Mouse (Mus musculus) granulocyte monocyte progenitor cell, adult 5-6 weeks (primary cell): ENCODE measurements around the gene Olfr154. TPM values are rescaled to one million over a fixed set of nuclear protein-coding genes. Genes with fewer than 3 reads are reported as not detected.
"Not testable (repeated sequence)": the region's sequence is repeated elsewhere in the genome, so short reads cannot be mapped to it uniquely, and the experiment has no call there.

Source experiments
- ATAC-seq: replicated peaks from 2 replicates; pipeline ENCODE4 v1.8.0; 2016; ENCODE audit warnings: mild to moderate bottlenecking, moderate TSS enrichment, inconsistent platforms; ENCODE audit not compliant: poor library complexity, severe bottlenecking
- total RNA-seq, 2 experiments: library from RNA; stranded (forward) in 1 of 2; stranded (reverse) in 1 of 2; fragments of 200-712, 200-1000 nt in 1 of 2; fragments of >200 nt in 1 of 2; fragmentation: Nextera tagmentation in 1 of 2; gene quantifications; 2 replicates each; pipeline ENCODE4 v1.2.3; 2014 to 2017

Gene Olfr154
- not detected in 2 replicates for total RNA-seq (2014; fragmentation: Nextera tagmentation)
- total RNA-seq (2017), result not detected in 2 replicates

DNA sequence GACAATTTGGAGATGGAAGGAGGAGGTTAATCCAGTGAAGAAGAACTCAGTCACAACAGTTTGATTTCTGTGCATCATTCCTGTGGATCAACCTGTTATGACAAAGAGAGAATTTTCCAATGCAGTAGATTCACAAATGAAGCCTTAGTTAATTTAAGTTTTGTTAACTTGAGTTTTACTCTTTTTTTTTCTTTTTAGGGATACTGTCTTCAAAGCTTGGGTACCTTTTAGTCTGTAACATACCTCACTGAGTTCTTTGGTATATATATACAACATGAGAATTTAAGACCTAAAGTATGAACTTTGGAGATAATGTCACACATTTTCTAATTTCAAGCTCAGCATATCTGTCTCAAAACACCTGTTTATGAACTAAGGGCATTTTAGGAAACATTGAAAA lies at the start of gene Olfr154:
Gene Olfr154, minus strand, starts transcription at position 101 of the 400 bp plus-strand sequence.
- not testable (repeated sequence) for ATAC-seq

DNA sequence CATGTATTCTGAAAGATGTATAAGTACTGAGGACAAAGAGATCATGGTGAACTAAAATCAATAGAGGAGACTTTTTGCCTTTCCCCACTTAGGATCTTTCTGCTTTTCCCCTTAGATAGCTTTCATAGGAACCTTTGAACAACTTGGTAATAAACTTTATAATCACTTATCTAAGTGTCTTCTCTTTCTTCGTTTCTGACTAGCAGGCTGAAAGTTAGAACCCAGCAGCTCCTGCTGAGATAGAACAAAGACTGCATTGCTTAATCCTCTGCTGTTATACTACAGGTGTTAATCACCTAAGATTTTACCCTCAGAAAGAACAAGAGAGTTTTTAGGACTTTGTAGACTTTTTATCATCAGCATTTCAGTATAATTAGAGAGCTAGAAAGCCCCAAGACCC lies 46.9 kb upstream of the Olfr154 start:
- no peak for ATAC-seq

GRCm38 (mm10) chr2:85710680-85711079 lies 46.4 kb upstream of the Olfr154 start:
- not testable (repeated sequence) for ATAC-seq

DNA sequence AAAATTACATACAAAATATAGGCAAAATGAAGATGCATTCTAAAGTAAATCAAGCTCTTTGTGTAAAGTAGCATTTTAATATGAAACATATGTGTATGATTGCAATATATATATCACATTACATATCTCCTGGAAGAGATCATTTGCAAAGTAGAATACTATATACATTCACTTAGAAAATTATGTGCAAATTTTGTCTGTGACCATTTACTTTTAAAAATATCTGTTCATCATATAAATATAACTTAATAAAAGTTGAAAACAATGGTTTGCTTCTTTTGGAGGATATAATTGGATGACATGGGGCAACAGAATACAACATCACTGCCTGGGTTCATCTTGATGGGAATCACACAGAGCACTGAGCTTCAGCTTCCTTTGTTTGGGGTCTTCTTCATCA lies 24.9 kb upstream of the Olfr154 start, which contains the start of gene Olfr1008:
Gene Olfr1008, plus strand, starts transcription at position 301 of the 400 bp plus-strand sequence.
- ATAC-seq, result no peak

DNA sequence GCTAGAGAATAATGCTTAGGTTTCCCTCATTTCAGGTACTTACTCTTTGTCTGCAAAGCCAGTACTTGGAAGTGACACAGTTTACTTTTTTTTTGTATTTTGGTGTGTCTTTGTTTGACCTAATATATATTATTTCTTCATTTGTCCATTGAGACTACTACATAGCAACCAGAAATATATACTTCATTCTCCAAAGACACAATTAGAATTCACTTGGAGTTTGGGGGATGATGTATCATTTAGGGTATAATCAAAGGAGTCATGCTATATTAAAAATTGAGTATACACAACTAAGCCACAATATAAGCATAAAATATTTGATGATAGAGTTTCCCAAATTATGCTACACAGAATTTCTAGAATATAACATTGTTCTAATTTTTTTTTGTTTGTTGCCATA lies 14.4 kb upstream of the Olfr154 start, which contains the start of gene Olfr1006:
Gene Olfr1006, minus strand, starts transcription at position 101 of the 400 bp plus-strand sequence.
- no peak for ATAC-seq

GRCm38 (mm10) chr2:85650604-85651003 lies 13.7 kb downstream of the Olfr154 start, which contains the start of gene Olfr1002:
Gene Olfr1002, minus strand, starts transcription at chr2:85650704.
- no peak for ATAC-seq

Other genes with a start within 250 kb of the Olfr154 start
- not detected in 2 replicates for gene Olfr993, start 249.6 kb downstream of the Olfr154 start, total RNA-seq (2014; fragmentation: Nextera tagmentation)
- not detected in 2 replicates for gene Olfr993, start 249.6 kb downstream of the Olfr154 start, total RNA-seq (2017)
- not detected in 2 replicates for gene Olfr994, start 228.0 kb downstream of the Olfr154 start, total RNA-seq (2014; fragmentation: Nextera tagmentation)
- not detected in 2 replicates for gene Olfr994, start 228.0 kb downstream of the Olfr154 start, total RNA-seq (2017)
- gene Olfr995, start 220.8 kb downstream of the Olfr154 start, total RNA-seq (2014; fragmentation: Nextera tagmentation), result not detected in 2 replicates
- gene Olfr995, start 220.8 kb downstream of the Olfr154 start, total RNA-seq (2017), result not detected in 2 replicates
- gene 4833423E24Rik, start 145.4 kb downstream of the Olfr154 start, total RNA-seq (2014; fragmentation: Nextera tagmentation), result not detected in 2 replicates
- not detected in 2 replicates for gene 4833423E24Rik, start 145.4 kb downstream of the Olfr154 start, total RNA-seq (2017)
- gene Olfr996, start 85.2 kb downstream of the Olfr154 start, total RNA-seq (2014; fragmentation: Nextera tagmentation), result not detected in 2 replicates
- gene Olfr996, start 85.2 kb downstream of the Olfr154 start, total RNA-seq (2017), result not detected in 2 replicates
- not detected in 2 replicates for gene Olfr998, start 75.5 kb downstream of the Olfr154 start, total RNA-seq (2014; fragmentation: Nextera tagmentation)
- gene Olfr998, start 75.5 kb downstream of the Olfr154 start, total RNA-seq (2017), result not detected in 2 replicates
- gene Olfr1000, start 52.6 kb downstream of the Olfr154 start, total RNA-seq (2014; fragmentation: Nextera tagmentation), result not detected in 2 replicates
- not detected in 2 replicates for gene Olfr1000, start 52.6 kb downstream of the Olfr154 start, total RNA-seq (2017)
- gene Olfr1002, start 13.8 kb downstream of the Olfr154 start, total RNA-seq (2014; fragmentation: Nextera tagmentation), result not detected in 2 replicates
- not detected in 2 replicates for gene Olfr1002, start 13.8 kb downstream of the Olfr154 start, total RNA-seq (2017)
- gene Olfr1006, start 14.3 kb upstream of the Olfr154 start, total RNA-seq (2014; fragmentation: Nextera tagmentation), result not detected in 2 replicates
- gene Olfr1006, start 14.3 kb upstream of the Olfr154 start, total RNA-seq (2017), result not detected in 2 replicates
- not detected in 2 replicates for gene Olfr1008, start 25.0 kb upstream of the Olfr154 start, total RNA-seq (2014; fragmentation: Nextera tagmentation)
- gene Olfr1008, start 25.0 kb upstream of the Olfr154 start, total RNA-seq (2017), result not detected in 2 replicates
- not detected in 2 replicates for gene Olfr1009, start 51.0 kb upstream of the Olfr154 start, total RNA-seq (2014; fragmentation: Nextera tagmentation)
- not detected in 2 replicates for gene Olfr1009, start 51.0 kb upstream of the Olfr154 start, total RNA-seq (2017)
- not detected in 2 replicates for gene Olfr1012, start 98.3 kb upstream of the Olfr154 start, total RNA-seq (2014; fragmentation: Nextera tagmentation)
- gene Olfr1012, start 98.3 kb upstream of the Olfr154 start, total RNA-seq (2017), result not detected in 2 replicates
- not detected in 2 replicates for gene Olfr1013, start 102.6 kb upstream of the Olfr154 start, total RNA-seq (2014; fragmentation: Nextera tagmentation)
- gene Olfr1013, start 102.6 kb upstream of the Olfr154 start, total RNA-seq (2017), result not detected in 2 replicates
- not detected in 2 replicates for gene Olfr1014, start 108.3 kb upstream of the Olfr154 start, total RNA-seq (2014; fragmentation: Nextera tagmentation)
- gene Olfr1014, start 108.3 kb upstream of the Olfr154 start, total RNA-seq (2017), result not detected in 2 replicates
- not detected in 2 replicates for gene Olfr1015, start 117.6 kb upstream of the Olfr154 start, total RNA-seq (2014; fragmentation: Nextera tagmentation)
- gene Olfr1015, start 117.6 kb upstream of the Olfr154 start, total RNA-seq (2017), result not detected in 2 replicates
- not detected in 2 replicates for gene Olfr1016, start 138.1 kb upstream of the Olfr154 start, total RNA-seq (2014; fragmentation: Nextera tagmentation)
- not detected in 2 replicates for gene Olfr1016, start 138.1 kb upstream of the Olfr154 start, total RNA-seq (2017)
- gene Olfr1018, start 154.0 kb upstream of the Olfr154 start, total RNA-seq (2014; fragmentation: Nextera tagmentation), result not detected in 2 replicates
- not detected in 2 replicates for gene Olfr1018, start 154.0 kb upstream of the Olfr154 start, total RNA-seq (2017)
- not detected in 2 replicates for gene Olfr1019, start 181.0 kb upstream of the Olfr154 start, total RNA-seq (2014; fragmentation: Nextera tagmentation)
- gene Olfr1019, start 181.0 kb upstream of the Olfr154 start, total RNA-seq (2017), result not detected in 2 replicates
- gene Olfr1020, start 182.6 kb upstream of the Olfr154 start, total RNA-seq (2014; fragmentation: Nextera tagmentation), result not detected in 2 replicates
- gene Olfr1020, start 182.6 kb upstream of the Olfr154 start, total RNA-seq (2017), result not detected in 2 replicates
- not detected in 2 replicates for gene Olfr1022, start 204.1 kb upstream of the Olfr154 start, total RNA-seq (2014; fragmentation: Nextera tagmentation)
- gene Olfr1022, start 204.1 kb upstream of the Olfr154 start, total RNA-seq (2017), result not detected in 2 replicates
- gene Olfr1023, start 221.2 kb upstream of the Olfr154 start, total RNA-seq (2014; fragmentation: Nextera tagmentation), result not detected in 2 replicates
- gene Olfr1023, start 221.2 kb upstream of the Olfr154 start, total RNA-seq (2017), result not detected in 2 replicates
- gene Olfr1024, start 240.6 kb upstream of the Olfr154 start, total RNA-seq (2014; fragmentation: Nextera tagmentation), result not detected in 2 replicates
- not detected in 2 replicates for gene Olfr1024, start 240.6 kb upstream of the Olfr154 start, total RNA-seq (2017)